In the genomic region with DNA sequence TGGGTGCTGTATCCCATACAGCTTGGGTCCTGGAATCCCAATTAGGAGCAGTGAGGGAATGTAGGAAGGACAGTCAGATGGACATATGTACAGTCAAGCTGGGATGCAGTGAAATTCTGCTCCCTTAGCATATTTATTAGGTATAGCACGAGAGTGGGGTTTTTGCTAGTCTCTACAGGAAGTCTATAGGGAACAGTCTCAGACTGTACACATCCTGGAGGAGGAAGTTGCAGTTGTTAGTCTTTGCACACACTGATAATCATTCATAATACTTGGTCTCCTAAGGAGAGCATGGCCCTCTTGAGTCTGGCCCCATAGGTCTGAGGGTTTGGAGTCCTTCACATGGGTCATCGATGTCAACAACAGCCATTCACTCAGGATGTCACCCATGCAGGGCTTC, we compare ENCODE assay signal across 20 mouse cellular contexts. TPM values are rescaled to one million over a fixed set of nuclear protein-coding genes. Genes with fewer than 3 reads are reported as not detected.
DNase-seq lines count a peak whose midpoint lies in the region; ATAC-seq lines count a peak whose summit lies in the region.
"Had no signal": no experiment of that assay in that cellular context is flagged by ENCODE, and none has a peak within 500 bp of the region (broad histone marks: within the 10 kb centered on the region; RNA-seq: fewer than 3 reads in every experiment).

No protein-coding gene starts in this region.

- H3K27ac ChIP-seq in kidney, embryonic 16.5 days (ENCODE audit: low read length) = no peak overlapping the region
- 0 out of 2 replicates have a peak overlapping the region, but pooled peaks have one; percentile 9 for H3K27ac ChIP-seq in limb, embryonic 10.5 days
- H3K27ac ChIP-seq in midbrain, embryonic 14.5 days (replicated peaks; ENCODE audit: low read depth, low read length) = no peak overlapping the region
- H3K27ac ChIP-seq: embryonic facial prominence, embryonic 15.5 days; forebrain, embryonic 10.5 days; hindbrain, embryonic 10.5 days; hindbrain, embryonic 14.5 days had no signal

- H3K9me3 ChIP-seq in kidney, embryonic 16.5 days (ENCODE audit: low read length) = no peaks in the 10 kb centered on the region; the same call in 1 of the 2 replicates
- 0 out of 2 replicates have a peak, but pooled peaks cover 2% of the 10 kb centered on the region for H3K9me3 ChIP-seq in limb, embryonic 10.5 days (replicated peaks)
- no peaks in the 10 kb centered on the region for H3K9me3 ChIP-seq in midbrain, embryonic 14.5 days (ENCODE audit: control insufficient read depth, low read length)
- H3K9me3 ChIP-seq: embryonic facial prominence, embryonic 15.5 days; heart, embryonic 12.5 days had no signal

- H3K9ac ChIP-seq in kidney, embryonic 16.5 days (replicated peaks; ENCODE audit: low read length) = no peak overlapping the region
- no peak overlapping the region for H3K9ac ChIP-seq in midbrain, embryonic 14.5 days (replicated peaks; ENCODE audit: low read length)
- H3K9ac ChIP-seq: embryonic facial prominence, embryonic 15.5 days; heart, embryonic 12.5 days; hindbrain, embryonic 14.5 days had no signal

- peak; percentile 11; the same call in 1 of the 2 replicates for ATAC-seq in kidney, embryonic 16.5 days (ENCODE audit: low FRiP score, low TSS enrichment)
- peak; percentile 43 for ATAC-seq in activated CD4-positive, CD25-positive, alpha-beta regulatory T cell, adult 4 months
- no peak for ATAC-seq in midbrain, embryonic 14.5 days (ENCODE audit: low FRiP score, low TSS enrichment)
- ATAC-seq: forebrain, embryonic 16.5 days had no signal

- WGBS in kidney, embryonic 16.5 days = 56% methylated on average over 2 of the region's 2 CpGs
- WGBS in limb, embryonic 10.5 days = 92% methylated on average over 2 of the region's 2 CpGs
- 79% methylated on average over 2 of the region's 2 CpGs for WGBS in midbrain, embryonic 14.5 days

- no peaks in the 10 kb centered on the region for H3K27me3 ChIP-seq in kidney, embryonic 16.5 days (ENCODE audit: insufficient read depth, low read length)
- no peaks in the 10 kb centered on the region for H3K27me3 ChIP-seq in limb, embryonic 10.5 days (ENCODE audit: low read depth, poor library complexity, severe bottlenecking)
- no peaks in the 10 kb centered on the region for H3K27me3 ChIP-seq in midbrain, embryonic 14.5 days (ENCODE audit: control insufficient read depth, insufficient read depth, low read length)
- H3K27me3 ChIP-seq: embryonic facial prominence, embryonic 15.5 days; heart, embryonic 12.5 days had no signal

- H3K4me2 ChIP-seq in kidney, embryonic 16.5 days (replicated peaks; ENCODE audit: low read depth, low read length) = no peak overlapping the region
- no peak overlapping the region for H3K4me2 ChIP-seq in midbrain, embryonic 14.5 days (ENCODE audit: low read length)
- H3K4me2 ChIP-seq: embryonic facial prominence, embryonic 15.5 days; heart, embryonic 12.5 days; hindbrain, embryonic 14.5 days had no signal

- 0 out of 2 replicates have a peak, but pooled peaks cover 5% of the 10 kb centered on the region for H3K4me1 ChIP-seq in kidney, embryonic 16.5 days (ENCODE audit: insufficient read depth, low read length)
- peaks cover 35% of the 10 kb centered on the region for H3K4me1 ChIP-seq in limb, embryonic 10.5 days
- peaks cover 7% of the 10 kb centered on the region for H3K4me1 ChIP-seq in midbrain, embryonic 14.5 days (ENCODE audit: control insufficient read depth, insufficient read depth, low read length)

- DNase-seq in kidney, adult 18-20 months = no peak
- peak; percentile 22 for DNase-seq in CD4-positive, CD25-positive, alpha-beta regulatory T cell, adult 2 months (ENCODE audit: low read depth, low spot score)
- DNase-seq in limb, embryonic 10.5 days (ENCODE audit: low spot score) = no peak
- DNase-seq in midbrain, embryonic 14.5 days = no peak
- no peak for DNase-seq in urinary bladder, adult 18-20 months (ENCODE audit: low spot score in 2 of 2)
- no peak for DNase-seq in adrenal gland, adult (ENCODE audit: inconsistent age in 2 of 2, low spot score in 1 of 2)
- DNase-seq: cerebellum, adult 2 months; cerebellum, postnatal 10 days; embryo, embryonic 11 days; gastrocnemius, adult 2 months; gastrocnemius, postnatal 25 days had no signal

- H3K4me3 ChIP-seq in kidney, embryonic 16.5 days (ENCODE audit: low read length) = no peak overlapping the region
- H3K4me3 ChIP-seq in limb, embryonic 10.5 days = no peak overlapping the region
- no peak overlapping the region for H3K4me3 ChIP-seq in midbrain, embryonic 14.5 days (replicated peaks; ENCODE audit: low read depth, low read length)
- H3K4me3 ChIP-seq: embryonic facial prominence, embryonic 15.5 days; erythroblast, embryonic 14.5 days; forebrain, embryonic 10.5 days; gastrocnemius, adult 2 months; heart, embryonic 12.5 days; hindbrain, embryonic 10.5 days had no signal

- H3K36me3 ChIP-seq in kidney, embryonic 16.5 days (ENCODE audit: insufficient read depth, low read length) = 0 out of 2 replicates have a peak, but pooled peaks cover 3% of the 10 kb centered on the region
- H3K36me3 ChIP-seq in limb, embryonic 10.5 days = peaks cover 2% of the 10 kb centered on the region
- peaks cover 8% of the 10 kb centered on the region for H3K36me3 ChIP-seq in midbrain, embryonic 14.5 days (ENCODE audit: control insufficient read depth, insufficient read depth, low read length)
- H3K36me3 ChIP-seq: embryonic facial prominence, embryonic 15.5 days had no signal

RNA-seq across cellular contexts. Expression of a gene that starts 50.9 kb away (rescaled TPM):
- polyA plus RNA-seq in kidney, embryonic 16.5 days (2015; fragmentation: Nextera tagmentation; extraction: Ambion mirVana) = 12.1 and 19.5 TPM in 2 replicates
- under 1 TPM; 0.52 to 0.99 TPM for polyA plus RNA-seq in activated CD4-positive, CD25-positive, alpha-beta regulatory T cell, adult 4 months (2017; shearing (Covaris generic))
- 28.6 and 29.5 TPM in 2 replicates for polyA plus RNA-seq in limb, embryonic 10.5 days (2016; fragmentation: Nextera tagmentation; extraction: Ambion mirVana)
- 62.6 and 76.4 TPM in 2 replicates for polyA plus RNA-seq in midbrain, embryonic 14.5 days (2014; fragmentation: Nextera tagmentation; extraction: Ambion mirVana)
